Mouse (Mus musculus): ENCODE results near the gene Tcap.
A peak's percentile ranks its signal among the peaks of the same experiment; 100 is the strongest.

The Tcap gene

GRCm38 (mm10) chr11:98412797-98413301, 29.2 kb downstream of the Tcap start:
- DNase-seq: peak in 1 of 2 experiments; percentile 61

GRCm38 (mm10) chr11:98413731-98414130, 30.1 kb downstream of the Tcap start:
- peak in 1 of 2 experiments; percentile 40 for DNase-seq

GRCm38 (mm10) chr11:98414162-98414561, 30.6 kb downstream of the Tcap start:
- peak; percentile 48 to 63 for DNase-seq

GRCm38 (mm10) chr11:98417074-98417473, 33.5 kb downstream of the Tcap start:
- no peak for DNase-seq

GRCm38 (mm10) chr11:98418273-98418672, 34.7 kb downstream of the Tcap start:
- DNase-seq: no peak

GRCm38 (mm10) chr11:98418939-98419547, 35.4 kb downstream of the Tcap start:
- peak; percentile 80 to 84 for DNase-seq

- DNase-seq: peak; percentile 70 to 77
Observed at GRCm38 (mm10) chr11:98426592-98426991, 43.0 kb downstream of the Tcap start.

- no peak for DNase-seq
Observed at GRCm38 (mm10) chr11:98428436-98428835, 44.8 kb downstream of the Tcap start.

- no peak for DNase-seq
Observed at GRCm38 (mm10) chr11:98431743-98432502, 48.3 kb downstream of the Tcap start.
